Mouse (Mus musculus) small intestine, adult 2 months (tissue): ENCODE data around the gene Klc1. TPM values are rescaled to one million over a fixed set of nuclear protein-coding genes. Genes with fewer than 3 reads are reported as not detected.

Experiments
- H3K27ac ChIP-seq: fragments of 200-500 bp; 2 replicates; pipeline ENCODE4 v1.5.1; 2012; ENCODE audit warnings: low read depth, low read length, control low read depth, inconsistent platforms; ENCODE audit not compliant: insufficient read depth
- H3K27me3 ChIP-seq: fragments of 200-500 bp; 2 replicates; pipeline ENCODE4 v1.6.1; 2012; ENCODE audit warnings: mild to moderate bottlenecking, moderate library complexity, low read length, inconsistent platforms; ENCODE audit not compliant: control insufficient read depth, insufficient read depth
- H3K36me3 ChIP-seq: fragments of 200-500 bp; 2 replicates; pipeline ENCODE4 v1.6.1; 2012; ENCODE audit warnings: mild to moderate bottlenecking, low read length, control low read depth, inconsistent platforms; ENCODE audit not compliant: control insufficient read depth, insufficient read depth
- H3K4me1 ChIP-seq: fragments of 200-500 bp; 2 replicates; pipeline ENCODE4 v1.6.1; 2012; ENCODE audit warnings: low read length, inconsistent platforms, mixed read lengths; ENCODE audit not compliant: control insufficient read depth, insufficient read depth, insufficient read length
- H3K4me3 ChIP-seq: fragments of 200-500 bp; 2 replicates; pipeline ENCODE4 v1.5.1; 2012; ENCODE audit warnings: low read depth, mild to moderate bottlenecking, control low read depth, inconsistent platforms, low read length, moderate library complexity
- CTCF ChIP-seq: fragments of 200-500 bp; IDR thresholded peaks from 2 replicates; pipeline ENCODE4 v1.5.1; 2012; ENCODE audit warnings: low read depth, mild to moderate bottlenecking, control low read depth, inconsistent platforms, low read length, moderate library complexity, mixed read lengths; ENCODE audit not compliant: insufficient replicate concordance, insufficient read length; ENCODE audit errors: extremely low read depth
- POLR2A ChIP-seq: fragments of 200-500 bp; IDR thresholded peaks from 2 replicates; pipeline ENCODE4 v1.6.1; 2012; ENCODE audit warnings: low read depth, mild to moderate bottlenecking, control low read depth, inconsistent platforms, low read length, moderate library complexity
- WGBS: fragments of 180-500 bp; shearing (Covaris S2); methylation state at CpG from one replicate; pipeline ENCODE4 v1.1.7; 2018; 5-methylcytosine and 5-hydroxymethylcytosine counted together
- polyA plus RNA-seq: library from polyadenylated mRNA; depleted of rRNA; stranded (reverse); fragments of >200 nt; gene quantifications from 2 replicates; pipeline ENCODE4 v1.2.3, GENCODE M21; 2012

Gene Klc1
- polyA plus RNA-seq, 1 experiment: 55.8 TPM

- 92% methylated on average over 4 of the region's 4 CpGs for WGBS
- no peak overlapping the region for H3K4me3 ChIP-seq
- H3K4me1 ChIP-seq: no peaks in the 10 kb centered on the region; the same call in 1 of the 2 replicates
- H3K27me3 ChIP-seq: no peaks in the 10 kb centered on the region
- peaks cover 29% of the 10 kb centered on the region for H3K36me3 ChIP-seq
- no peak for TF ChIP-seq CTCF
- TF ChIP-seq POLR2A: no peak
- H3K27ac ChIP-seq: no peak overlapping the region
Observed at GRCm38 (mm10) chr12:111845953-111846352, 87.3 kb downstream of the Klc1 start.

DNA sequence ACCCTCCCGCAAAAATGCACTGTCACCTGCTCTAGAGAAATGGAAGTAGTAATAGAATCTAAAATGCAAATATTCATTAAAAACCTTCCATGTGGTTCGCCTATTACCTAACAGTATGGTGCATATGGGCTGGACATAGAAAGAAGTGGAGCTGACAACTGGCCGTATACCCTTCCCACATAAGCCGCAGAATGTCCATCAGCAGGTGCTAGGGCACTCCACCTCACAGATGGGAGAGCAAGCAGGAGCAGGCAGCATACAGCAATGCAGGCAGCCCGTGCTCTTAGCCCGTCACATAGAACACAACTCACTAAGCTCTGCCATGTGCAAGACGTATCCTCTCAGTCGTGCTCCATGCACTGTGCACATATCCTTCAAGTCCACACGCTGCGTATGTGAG, 88.2 kb downstream of the Klc1 start:
- WGBS: 88% methylated on average over 10 of the region's 10 CpGs
- Histone ChIP-seq H3K36me3 (peaks cover 23% of the 10 kb centered on the region), H3K4me3 (no peak overlapping the region), H3K4me1 (no peaks in the 10 kb centered on the region; the same call in 1 of the 2 replicates), H3K27ac (no peak overlapping the region), H3K27me3 (no peaks in the 10 kb centered on the region)
- TF ChIP-seq POLR2A (no peak), CTCF (no peak)

DNA sequence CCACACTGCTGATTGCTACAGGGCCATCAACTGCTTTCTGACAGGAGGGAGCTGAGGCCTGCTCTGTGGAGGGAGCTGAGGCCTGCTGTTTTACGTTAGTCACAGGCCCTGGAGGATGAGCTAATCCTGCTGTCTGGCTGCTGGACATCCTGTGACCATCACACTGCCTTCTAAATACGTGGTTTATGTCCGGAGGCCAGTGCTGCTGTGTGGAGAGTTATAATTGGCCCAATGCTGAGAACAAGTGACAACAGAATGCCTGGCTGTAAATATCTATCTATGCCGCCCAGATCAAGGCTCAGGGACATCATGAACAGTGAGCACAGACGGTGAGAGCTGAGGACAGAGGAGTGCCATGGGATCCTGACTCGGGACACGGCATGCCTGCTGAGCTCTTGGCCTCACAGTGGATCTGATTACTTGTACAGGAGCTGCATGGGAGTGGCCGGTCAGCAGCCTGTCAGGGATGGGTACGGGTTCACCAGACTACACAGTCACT, 89.7 kb downstream of the Klc1 start:
- no peak for TF ChIP-seq CTCF
- TF ChIP-seq POLR2A: no peak
- WGBS: 70% methylated on average over 9 of the region's 9 CpGs
- H3K4me1 ChIP-seq: no peaks in the 10 kb centered on the region; the same call in 1 of the 2 replicates
- peak overlapping the region; percentile 37; the same call in 1 of the 2 replicates for H3K27ac ChIP-seq
- H3K4me3 ChIP-seq: no peak overlapping the region
- peaks cover 12% of the 10 kb centered on the region for H3K36me3 ChIP-seq
- H3K27me3 ChIP-seq: no peaks in the 10 kb centered on the region

- 88% methylated on average over 2 of the region's 2 CpGs for WGBS
- H3K4me1 ChIP-seq: peaks cover 6% of the 10 kb centered on the region; the same call in 1 of the 2 replicates
Observed at GRCm38 (mm10) chr12:111851235-111851634, 92.6 kb downstream of the Klc1 start.

DNA sequence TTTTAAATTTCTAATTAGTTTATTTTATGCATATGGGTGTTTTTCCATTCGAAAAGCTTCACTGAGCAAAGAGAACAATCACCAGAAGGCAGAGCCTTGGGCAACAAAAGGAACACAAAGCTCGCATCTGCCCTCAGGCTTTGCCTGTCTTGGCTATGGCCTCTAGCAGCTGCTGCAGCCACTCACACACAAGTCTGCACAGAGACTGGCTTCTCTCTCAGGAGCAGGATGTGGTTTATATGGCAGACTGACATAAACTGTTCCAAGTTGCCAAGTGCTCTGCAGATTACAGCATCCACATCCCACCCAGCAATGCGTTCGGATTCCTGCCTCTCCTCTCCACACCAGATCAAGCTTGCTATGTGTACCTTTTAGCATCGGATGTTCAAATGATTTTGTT, 93.1 kb downstream of the Klc1 start:
- no peak overlapping the region for H3K27ac ChIP-seq
- no peaks in the 10 kb centered on the region for H3K27me3 ChIP-seq
- 80% methylated on average over 5 of the region's 5 CpGs for WGBS
- TF ChIP-seq CTCF: no peak
- no peak for TF ChIP-seq POLR2A
- H3K4me3 ChIP-seq: no peak overlapping the region
- H3K4me1 ChIP-seq: peaks cover 6% of the 10 kb centered on the region; the same call in 1 of the 2 replicates
- H3K36me3 ChIP-seq: peaks cover 7% of the 10 kb centered on the region

More at GRCm38 (mm10) chr12:111851235-111851634, 92.6 kb downstream of the Klc1 start:
- Histone ChIP-seq H3K36me3 (peaks cover 4% of the 10 kb centered on the region; the same call in 1 of the 2 replicates), H3K27me3 (no peaks in the 10 kb centered on the region), H3K27ac (no peak overlapping the region), H3K4me3 (no peak overlapping the region)
- TF ChIP-seq POLR2A (no peak), CTCF (no peak)

- Histone ChIP-seq H3K27me3 (no peaks in the 10 kb centered on the region), H3K36me3 (peaks cover 15% of the 10 kb centered on the region), H3K4me1 (peaks cover 6% of the 10 kb centered on the region; the same call in 1 of the 2 replicates), H3K4me3 (no peak overlapping the region), H3K27ac (peak overlapping the region; percentile 10; the same call in 1 of the 2 replicates)
- 19% methylated on average over 10 of the region's 10 CpGs for WGBS
- TF ChIP-seq POLR2A: no peak
- no peak for TF ChIP-seq CTCF
Observed at GRCm38 (mm10) chr12:111853011-111853436, 94.4 kb downstream of the Klc1 start.

GRCm38 (mm10) chr12:111853546-111853945, 94.9 kb downstream of the Klc1 start:
- Histone ChIP-seq H3K36me3 (peaks cover 18% of the 10 kb centered on the region), H3K27ac (peak overlapping the region; percentile 49; the same call in 1 of the 2 replicates), H3K4me3 (no peak overlapping the region), H3K4me1 (peaks cover 6% of the 10 kb centered on the region; the same call in 1 of the 2 replicates), H3K27me3 (no peaks in the 10 kb centered on the region)
- TF ChIP-seq POLR2A (no peak), CTCF (no peak)
- 45% methylated on average over 4 of the region's 4 CpGs for WGBS
